Mouse (Mus musculus) stomach, postnatal 0 days (tissue): ENCODE measurements at regions not wholly inside any gene's neighbourhood (a gene's known extent, or its start where the extent isn't known, plus 50 kb on each side); places are given as distances from the start of the nearest gene placed in this dataset.
A peak's percentile ranks its signal among the peaks of the same experiment; 100 is the strongest.

Experiments
- ATAC-seq: fragments of 200-750 bp; cut with Nextera tagmentation; 2 replicates; pipeline ENCODE4 v1.8.0; 2017; ENCODE audit not compliant: low FRiP score, low TSS enrichment
- DNase-seq: peaks from one replicate; pipeline ENCODE4 v3.0.0-alpha.2; 2016; ENCODE audit warnings: low spot score
- H3K27ac ChIP-seq: fragments of 300-500 bp; sonication (generic); replicated peaks from 2 replicates; pipeline ENCODE4 v1.5.1; 2014; ENCODE audit warnings: mild to moderate bottlenecking, control low read depth
- H3K27me3 ChIP-seq: fragments of 300-500 bp; sonication (generic); 2 replicates; pipeline ENCODE4 v1.6.1; 2014; ENCODE audit warnings: low read length; ENCODE audit not compliant: control insufficient read depth, insufficient read depth
- H3K36me3 ChIP-seq: fragments of 300-500 bp; sonication (generic); 2 replicates; pipeline ENCODE4 v1.6.1; 2014; ENCODE audit warnings: low read length, mixed read lengths; ENCODE audit not compliant: control insufficient read depth, insufficient read depth
- H3K4me1 ChIP-seq: fragments of 300-500 bp; sonication (generic); replicated peaks from 2 replicates; pipeline ENCODE4 v1.6.1; 2014; ENCODE audit warnings: antibody characterized with exemption; ENCODE audit not compliant: control insufficient read depth, insufficient read depth
- H3K4me2 ChIP-seq: fragments of 300-500 bp; sonication (generic); replicated peaks from 2 replicates; pipeline ENCODE4 v1.6.1; 2014; ENCODE audit warnings: low read depth, mild to moderate bottlenecking, control low read depth, moderate library complexity
- H3K4me3 ChIP-seq: fragments of 300-500 bp; sonication (generic); 2 replicates; pipeline ENCODE4 v1.5.1; 2014; ENCODE audit warnings: low read depth, low read length, control low read depth
- H3K9ac ChIP-seq: fragments of 300-500 bp; sonication (generic); 2 replicates; pipeline ENCODE4 v1.6.1; 2014; ENCODE audit warnings: mild to moderate bottlenecking, low read length, control low read depth, mixed read lengths
- H3K9me3 ChIP-seq: fragments of 300-500 bp; sonication (generic); 2 replicates; pipeline ENCODE4 v1.6.1; 2016; ENCODE audit warnings: low read length; ENCODE audit not compliant: control insufficient read depth
- CTCF ChIP-seq: IDR thresholded peaks from 2 replicates; pipeline ENCODE4 v1.5.1; 2016; ENCODE audit warnings: antibody characterized with exemption, low read depth, mild to moderate bottlenecking, moderate library complexity
- EP300 ChIP-seq: optimal IDR thresholded peaks from 2 replicates; pipeline ENCODE3; 2016; ENCODE audit warnings: antibody characterized with exemption
- WGBS: fragments of 180-500 bp; shearing (Covaris S2); extraction: QIAGEN DNeasy Blood & Tissue Kit; methylation state at CpG from one replicate; pipeline ENCODE4 v1.1.7; 2014; 5-methylcytosine and 5-hydroxymethylcytosine counted together

DNA sequence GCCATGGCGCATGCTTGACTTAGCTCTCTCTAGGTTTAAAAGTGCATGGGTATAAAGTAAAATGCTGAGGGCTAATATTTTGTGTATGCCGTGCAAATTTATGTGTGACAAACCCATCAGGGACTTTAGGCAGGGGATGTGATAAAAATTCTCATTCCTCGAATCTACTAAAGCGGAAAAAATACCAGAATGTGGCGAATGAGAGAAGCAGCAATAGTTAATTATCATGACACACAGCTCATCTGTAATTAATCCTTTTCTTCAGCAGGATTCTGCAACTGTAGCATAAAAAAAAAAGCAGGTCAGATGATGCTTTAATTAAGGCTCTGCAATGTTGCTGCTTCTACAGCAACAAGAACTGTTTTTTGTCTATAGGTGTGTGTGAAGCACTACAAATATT is 286.6 kb upstream of the Prkd1 start:
- TF ChIP-seq EP300: no peak
- TF ChIP-seq CTCF: no peak
- no peak for ATAC-seq
- H3K4me2 ChIP-seq: no peak overlapping the region
- no peak overlapping the region for H3K9ac ChIP-seq
- H3K4me1 ChIP-seq: no peaks in the 10 kb centered on the region
- no peak overlapping the region for H3K4me3 ChIP-seq
- 88% methylated on average over 5 of the region's 5 CpGs for WGBS
- no peak for DNase-seq
- H3K27me3 ChIP-seq: no peaks in the 10 kb centered on the region
- H3K36me3 ChIP-seq: no peaks in the 10 kb centered on the region
- no peak overlapping the region for H3K27ac ChIP-seq
- H3K9me3 ChIP-seq: no peaks in the 10 kb centered on the region

DNA sequence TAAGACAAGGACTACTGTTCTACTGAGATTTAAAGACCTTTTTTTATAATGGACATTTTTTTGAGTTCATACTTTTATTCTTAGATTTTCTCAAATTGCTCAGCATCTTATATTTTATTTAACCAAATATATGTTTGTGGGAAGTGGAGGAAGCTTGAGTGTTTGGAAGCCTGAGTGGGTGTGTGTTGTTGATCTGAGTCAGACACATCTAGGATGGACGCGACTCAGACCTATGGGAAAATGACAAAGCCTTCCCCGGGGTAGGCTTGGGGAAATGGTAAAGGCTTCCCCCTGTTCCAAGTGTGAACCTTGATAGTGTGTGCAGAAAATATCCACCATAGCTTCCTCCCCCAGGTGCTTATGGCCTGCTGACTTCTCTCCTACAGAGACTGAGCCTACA is 283.6 kb upstream of the Prkd1 start:
- no peaks in the 10 kb centered on the region for H3K9me3 ChIP-seq

DNA sequence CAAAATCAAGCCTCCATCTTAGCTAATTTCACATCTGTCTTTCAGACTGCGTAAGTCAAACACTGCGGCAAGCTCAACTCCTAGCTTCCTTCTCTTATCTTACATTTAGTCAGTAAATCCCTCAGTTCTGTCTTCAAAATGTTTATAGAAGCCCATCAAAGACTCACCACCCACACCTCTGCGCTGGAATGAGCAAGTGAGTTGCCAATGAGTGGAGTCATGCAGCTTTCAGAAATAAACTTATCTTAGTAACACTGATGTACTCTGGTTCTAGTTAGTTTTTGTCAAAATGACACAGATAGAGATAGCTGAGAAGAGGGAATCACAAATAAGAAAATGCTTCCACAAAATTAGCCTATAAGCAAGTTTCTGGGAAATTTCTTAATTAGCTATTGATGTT is 280.7 kb upstream of the Prkd1 start:
- 61% methylated on average over 3 of the region's 3 CpGs for WGBS
- H3K36me3 ChIP-seq: no peaks in the 10 kb centered on the region
- H3K4me1 ChIP-seq: no peaks in the 10 kb centered on the region
- TF ChIP-seq CTCF: no peak
- DNase-seq: no peak
- H3K27me3 ChIP-seq: no peaks in the 10 kb centered on the region
- ATAC-seq: no peak
- no peak overlapping the region for H3K27ac ChIP-seq
- no peak overlapping the region for H3K9ac ChIP-seq
- no peak overlapping the region for H3K4me3 ChIP-seq
- H3K9me3 ChIP-seq: no peaks in the 10 kb centered on the region
- H3K4me2 ChIP-seq: no peak overlapping the region

More for the DNA sequence above, 283.6 kb upstream of the Prkd1 start:
- Histone ChIP-seq H3K4me1 (no peaks in the 10 kb centered on the region), H3K36me3 (no peaks in the 10 kb centered on the region), H3K9ac (no peak overlapping the region), H3K27ac (no peak overlapping the region), H3K4me3 (no peak overlapping the region), H3K27me3 (no peaks in the 10 kb centered on the region), H3K4me2 (no peak overlapping the region)
- DNase-seq: no peak
- 92% methylated on average over 3 of the region's 3 CpGs for WGBS
- ATAC-seq: no peak
- TF ChIP-seq CTCF (no peak), EP300 (no peak)

DNA sequence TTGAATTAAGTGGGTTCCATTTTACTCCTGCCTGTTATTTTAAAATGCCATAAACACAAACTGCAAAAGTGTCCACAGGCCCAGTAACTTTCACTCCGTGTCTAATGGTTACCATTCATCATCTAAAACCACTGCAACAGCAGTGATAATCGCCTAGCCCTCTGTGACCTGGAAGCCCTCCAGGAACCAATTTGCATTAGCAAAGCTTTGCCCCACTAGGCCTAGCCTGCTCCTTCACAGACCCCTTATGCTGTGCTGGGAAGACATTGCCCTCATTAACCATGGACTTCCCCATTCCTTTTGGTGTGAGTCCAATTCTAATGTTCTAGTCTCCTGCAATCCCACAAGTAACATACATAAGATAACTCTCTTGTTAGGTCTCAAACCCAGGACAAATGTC is 277.3 kb upstream of the Prkd1 start:
- no peaks in the 10 kb centered on the region for H3K36me3 ChIP-seq
- no peak overlapping the region for H3K4me3 ChIP-seq
- ATAC-seq: no peak
- no peak overlapping the region for H3K27ac ChIP-seq
- no peak for DNase-seq
- H3K9me3 ChIP-seq: no peaks in the 10 kb centered on the region
- TF ChIP-seq CTCF (no peak), EP300 (no peak)
- no peaks in the 10 kb centered on the region for H3K4me1 ChIP-seq
- WGBS: 37% methylated on average over 2 of the region's 2 CpGs
- no peaks in the 10 kb centered on the region for H3K27me3 ChIP-seq
- no peak overlapping the region for H3K4me2 ChIP-seq
- no peak overlapping the region for H3K9ac ChIP-seq

DNA sequence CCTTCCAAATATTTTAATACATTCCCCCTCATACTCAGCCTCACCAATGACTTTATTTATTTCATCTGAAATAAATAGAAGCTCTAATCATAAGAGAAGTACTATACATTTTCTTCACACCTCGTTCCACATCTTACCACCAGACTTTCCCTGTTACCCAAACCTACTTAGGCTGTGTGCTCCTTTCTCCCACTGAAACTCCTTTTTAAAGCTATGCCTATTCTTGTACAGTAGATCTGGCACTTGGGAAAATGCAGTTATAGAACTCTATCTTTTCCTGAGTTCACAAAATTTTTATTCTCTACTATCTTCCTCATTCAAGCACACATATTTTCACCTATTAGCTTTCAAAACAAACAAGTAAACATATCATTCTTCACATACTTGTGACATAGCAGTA is 272.8 kb upstream of the Prkd1 start:
- Histone ChIP-seq H3K4me2 (no peak overlapping the region), H3K9ac (no peak overlapping the region), H3K27ac (no peak overlapping the region), H3K9me3 (no peaks in the 10 kb centered on the region), H3K27me3 (no peaks in the 10 kb centered on the region), H3K36me3 (no peaks in the 10 kb centered on the region), H3K4me1 (no peaks in the 10 kb centered on the region), H3K4me3 (no peak overlapping the region)
- ATAC-seq: no peak
- 71% methylated on average over 1 of the region's 1 CpGs for whole genome bisulfite sequencing
- no peak for DNase-seq
- no peak for TF ChIP-seq EP300

DNA sequence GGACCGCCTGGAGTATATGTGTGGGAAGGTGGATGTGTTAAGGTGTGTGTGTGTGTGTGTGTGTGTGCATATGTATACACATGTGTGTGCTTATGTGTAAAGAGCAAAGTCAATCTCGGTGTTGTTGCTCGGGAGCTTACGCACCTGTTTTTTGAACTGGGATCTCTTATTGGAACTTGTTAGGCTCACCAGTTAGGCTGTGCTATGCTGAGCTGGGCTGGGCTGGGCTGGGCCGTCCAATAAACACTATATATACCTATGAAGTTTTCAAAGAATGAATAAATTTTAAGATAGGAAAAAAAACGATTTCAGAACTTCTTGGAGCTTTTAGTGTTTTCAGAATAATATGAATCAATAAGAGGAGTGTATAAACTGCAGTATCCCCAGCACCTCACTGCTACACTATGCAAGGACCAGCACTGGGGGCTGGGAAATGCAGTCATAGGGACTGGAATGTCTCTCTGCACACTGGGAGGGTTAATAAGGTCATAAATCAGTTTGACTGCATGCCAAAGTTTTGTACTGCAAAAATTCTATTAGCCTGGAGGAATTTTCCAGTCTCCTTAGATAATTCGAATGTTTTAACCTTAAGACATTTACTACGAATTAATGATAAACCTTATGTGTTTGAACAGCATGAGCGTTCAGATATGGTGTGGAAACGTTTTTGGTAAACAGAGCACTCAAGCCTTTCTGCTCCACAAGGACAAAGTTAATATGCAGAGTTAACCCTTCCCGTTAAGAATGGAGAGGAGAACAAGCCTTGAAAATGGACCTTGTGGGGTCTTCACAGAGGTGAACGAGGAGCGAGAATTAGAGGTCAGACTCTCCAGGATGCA is 250.9 kb upstream of the Prkd1 start:
- H3K4me3 ChIP-seq: no peak overlapping the region
- 47% methylated on average over 13 of the region's 13 CpGs for WGBS
- TF ChIP-seq CTCF: no peak
- no peak for TF ChIP-seq EP300
- no peak overlapping the region for H3K4me2 ChIP-seq
- ATAC-seq (peak; percentile 57; the same call in 1 of the 2 replicates), DNase-seq (no peak)
- H3K9me3 ChIP-seq: no peaks in the 10 kb centered on the region
- H3K27ac ChIP-seq: no peak overlapping the region
- H3K9ac ChIP-seq: no peak overlapping the region
- H3K36me3 ChIP-seq: no peaks in the 10 kb centered on the region
- H3K27me3 ChIP-seq: no peaks in the 10 kb centered on the region
- H3K4me1 ChIP-seq: no peaks in the 10 kb centered on the region
